Mouse (Mus musculus): ENCODE results near the gene Oxsr1.

DNA sequence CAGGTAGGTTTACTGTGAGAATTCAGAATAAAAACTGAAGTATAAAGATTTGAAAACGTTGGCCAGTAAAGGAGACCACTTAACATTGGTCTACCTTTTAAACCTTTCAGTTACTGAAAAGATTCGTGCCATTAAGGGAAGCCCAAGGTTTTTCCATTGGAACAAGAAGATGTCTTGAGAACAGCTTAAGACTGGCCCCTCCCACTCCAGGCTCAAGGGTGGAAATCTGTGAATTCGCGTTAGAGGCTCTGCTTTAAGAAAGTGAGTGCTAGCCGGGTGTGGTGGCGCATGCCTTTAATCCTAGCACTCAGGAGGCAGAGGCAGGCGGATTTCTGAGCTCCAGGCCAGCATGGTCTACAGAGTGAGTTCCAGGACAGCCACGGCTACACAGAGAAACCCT is 109.2 kb downstream of the Oxsr1 start:
- TF ChIP-seq GATA1 (IDR thresholded peaks at IDR 0.05; ENCODE audit: low read length) = no peak
- TF ChIP-seq TAL1 (IDR thresholded peaks at IDR 0.05; ENCODE audit: low read length) = no peak
